Mouse (Mus musculus) erythroblast, embryonic 14.5 days (primary cell): ENCODE measurements around the gene Gm49366.

Experiments
- GATA1 ChIP-seq: IDR thresholded peaks from 2 replicates; pipeline ENCODE4 v1.6.1; 2012; ENCODE audit warnings: low read length, inconsistent platforms, mixed read lengths
- TAL1 ChIP-seq: IDR thresholded peaks from 3 replicates; pipeline ENCODE4 v1.6.1; 2012; ENCODE audit warnings: low read length, inconsistent platforms, mixed read lengths

GRCm38 (mm10) chr12:84003866-84004265 is 34.9 kb upstream of the Gm49366 start:
- TF ChIP-seq TAL1 (no peak), GATA1 (no peak)
